Mouse (Mus musculus) CH12.LX (cell line): ENCODE results near the gene Zfp579.

Experiments
- ETS1 ChIP-seq: conservative IDR thresholded peaks from 2 replicates; pipeline ENCODE4 v1.6.1; 2012; ENCODE audit warnings: low read depth, mild to moderate bottlenecking, inconsistent platforms, low read length, improper control_type of control experiment, moderate library complexity
- TCF12 ChIP-seq: IDR thresholded peaks from 2 replicates; pipeline ENCODE4 v1.6.1; 2014; ENCODE audit warnings: low read depth, mild to moderate bottlenecking, inconsistent platforms, low read length, improper control_type of control experiment

- no peak for TF ChIP-seq ETS1
- no peak for TF ChIP-seq TCF12
Measured at GRCm38 (mm10) chr7:5030554-5031275, 34.8 kb upstream of the Zfp579 start.
